Mouse (Mus musculus) erythroblast, embryonic 14.5 days (primary cell): ENCODE measurements around the gene Tmem216.

Experiments
- GATA1 ChIP-seq: IDR thresholded peaks from 2 replicates; pipeline ENCODE4 v1.6.1; 2012; ENCODE audit warnings: low read length, inconsistent platforms, mixed read lengths
- TAL1 ChIP-seq: IDR thresholded peaks from 3 replicates; pipeline ENCODE4 v1.6.1; 2012; ENCODE audit warnings: low read length, inconsistent platforms, mixed read lengths

DNA sequence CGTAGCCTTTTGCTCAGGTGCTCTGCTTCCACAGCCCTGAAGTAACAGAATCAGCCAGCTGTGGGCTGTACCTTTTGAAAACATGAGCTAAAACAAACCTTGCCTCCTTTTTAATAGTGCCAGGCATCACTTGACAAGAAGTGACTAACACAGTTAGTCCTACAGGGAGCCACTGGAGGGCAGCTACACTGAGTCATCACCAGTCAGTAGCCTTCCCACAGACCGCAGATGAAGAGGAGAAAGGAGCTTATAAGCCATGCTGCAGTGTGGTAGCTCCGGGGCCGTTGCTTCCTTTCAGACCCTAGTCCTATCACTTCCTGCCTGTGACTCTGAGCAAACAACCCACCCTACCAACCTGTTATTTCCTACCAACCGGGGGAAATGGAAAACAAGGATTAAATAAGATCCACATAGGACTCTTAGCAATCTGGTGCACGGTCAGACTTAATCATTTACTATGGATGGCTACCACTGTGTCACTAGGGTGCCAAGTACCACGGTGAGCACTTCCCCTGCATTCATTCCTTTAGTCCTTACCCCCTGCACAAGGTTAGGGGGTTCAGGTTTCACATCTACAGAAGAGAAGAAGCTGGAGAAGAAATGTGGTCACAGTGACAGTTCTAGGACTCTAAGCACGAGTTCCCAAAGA lies 58.4 kb downstream of the Tmem216 start:
- no peak for TF ChIP-seq GATA1
- TF ChIP-seq TAL1, result no peak
